ENCODE assay signal across 8 mouse cellular contexts in the genomic region with DNA sequence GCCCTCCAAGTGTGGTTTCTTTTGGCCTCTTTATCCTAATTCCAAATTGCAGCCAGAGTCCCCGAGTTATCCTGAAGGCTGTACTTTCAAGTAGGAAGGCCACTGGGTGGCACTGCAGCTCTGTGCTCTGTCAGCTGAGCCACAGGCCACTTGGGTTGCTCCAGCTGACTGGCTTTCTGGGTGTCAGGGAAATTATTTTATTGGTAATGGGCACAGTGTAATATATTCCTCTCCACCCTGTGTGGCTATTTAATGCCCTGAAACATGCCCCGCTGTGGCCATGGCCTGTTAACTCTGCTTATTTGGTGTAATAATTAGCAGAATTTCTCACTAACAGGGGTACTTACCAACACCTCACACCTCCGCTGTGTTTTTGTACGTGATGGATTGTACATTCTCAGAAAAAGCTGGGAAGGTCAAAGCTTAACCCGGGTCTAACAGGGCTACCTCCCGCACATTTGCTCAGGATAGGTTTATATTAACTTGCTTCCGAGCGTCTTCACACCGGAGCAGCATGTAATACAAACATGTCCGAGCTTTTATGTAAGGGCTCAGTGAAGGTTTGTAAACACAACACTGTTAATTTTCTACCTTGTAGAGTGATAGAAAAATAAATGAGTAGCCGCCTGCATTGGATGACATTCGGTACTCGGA.
DNase-seq lines count a peak whose midpoint lies in the region; ATAC-seq lines count a peak whose summit lies in the region.

No protein-coding gene starts in this region.

- H3K4me3 ChIP-seq in limb, embryonic 12.5 days (replicated peaks), result no peak overlapping the region
- no peak overlapping the region for H3K4me3 ChIP-seq in midbrain, embryonic 15.5 days

- no peaks in the 10 kb centered on the region for H3K9me3 ChIP-seq in limb, embryonic 12.5 days
- no peaks in the 10 kb centered on the region for H3K9me3 ChIP-seq in midbrain, embryonic 15.5 days

- H3K4me2 ChIP-seq in limb, embryonic 12.5 days, result no peak overlapping the region
- no peak overlapping the region for H3K4me2 ChIP-seq in midbrain, embryonic 15.5 days

- H3K27ac ChIP-seq in limb, embryonic 12.5 days, result no peak overlapping the region
- H3K27ac ChIP-seq in midbrain, embryonic 15.5 days, result no peak overlapping the region

- no peak for ATAC-seq in CD4-positive, CD25-positive, alpha-beta regulatory T cell, adult 4 months
- ATAC-seq in limb, embryonic 12.5 days (ENCODE audit: insufficient number of reproducible peaks, insufficient read depth, low FRiP score, low TSS enrichment, low read depth), result peak; percentile 43
- peak; percentile 68; the same call in 1 of the 2 replicates for ATAC-seq in midbrain, embryonic 15.5 days (replicated peaks)

- WGBS in limb, embryonic 12.5 days, result 41% methylated on average over 13 of the region's 13 CpGs
- 72% methylated on average over 13 of the region's 13 CpGs for WGBS in midbrain, embryonic 15.5 days

- H3K27me3 ChIP-seq in limb, embryonic 12.5 days, result peaks cover 45% of the 10 kb centered on the region
- 0 out of 2 replicates have a peak, but pooled peaks cover 2% of the 10 kb centered on the region for H3K27me3 ChIP-seq in midbrain, embryonic 15.5 days (replicated peaks)
- H3K27me3 ChIP-seq in splenic B cell, adult 2 months (ENCODE audit: control insufficient read depth, insufficient read depth, low read length, poor library complexity, severe bottlenecking), result no peaks in the 10 kb centered on the region; the same call in 1 of the 2 replicates

- H3K36me3 ChIP-seq in limb, embryonic 12.5 days, result no peaks in the 10 kb centered on the region
- no peaks in the 10 kb centered on the region for H3K36me3 ChIP-seq in midbrain, embryonic 15.5 days (replicated peaks)
- H3K36me3 ChIP-seq in splenic B cell, adult 2 months (ENCODE audit: control insufficient read depth, insufficient read depth, low read length, poor library complexity, severe bottlenecking), result no peaks in the 10 kb centered on the region

- H3K4me1 ChIP-seq in limb, embryonic 12.5 days (replicated peaks), result peaks cover 58% of the 10 kb centered on the region
- peaks cover 36% of the 10 kb centered on the region for H3K4me1 ChIP-seq in midbrain, embryonic 15.5 days

- H3K9ac ChIP-seq in limb, embryonic 12.5 days (replicated peaks), result no peak overlapping the region
- no peak overlapping the region for H3K9ac ChIP-seq in midbrain, embryonic 15.5 days

- peak; percentile 46 for DNase-seq in CD4-positive, CD25-positive, alpha-beta regulatory T cell, adult 2 months (ENCODE audit: low read depth, low spot score)
- DNase-seq in embryo, embryonic 11 days, result peak; percentile 89
- peak; percentile 48 to 82 for DNase-seq in gastrocnemius, postnatal 4 days (ENCODE audit: low spot score in 2 of 2)
- DNase-seq in kidney, adult 9 months, result peak; percentile 97
- DNase-seq in splenic B cell, adult 2 months (ENCODE audit: low read depth, low spot score), result peak; percentile 53

Comparison
In these comparisons a context has a peak if more than half of its experiments do, and no peak if none do; other contexts are left out.
1. DNase-seq: peak in every context shown above with its lines; median percentile 97 in kidney, adult 9 months; 89 in embryo, embryonic 11 days; 65 in gastrocnemius, postnatal 4 days; 53 in splenic B cell, adult 2 months; 46 in CD4-positive, CD25-positive, alpha-beta regulatory T cell, adult 2 months.